14 mouse cellular contexts compared by ENCODE assay signal in genomic region chr6:6873476-6874072, GRCm38 (mm10). TPM values are rescaled to one million over a fixed set of nuclear protein-coding genes. Genes with fewer than 3 reads are reported as not detected.
A peak's percentile ranks its signal among the peaks of the same experiment; 100 is the strongest.
DNase-seq lines count a peak whose midpoint lies in the region; ATAC-seq and TF ChIP-seq lines count a peak whose summit lies in the region.
"Had no signal": no experiment of that assay in that cellular context is flagged by ENCODE, and none has a peak within 500 bp of the region (broad histone marks: within the 10 kb centered on the region; RNA-seq: fewer than 3 reads in every experiment).

No protein-coding gene starts in this region.

- WGBS in hindbrain, embryonic 11.5 days, result under 1% methylated on average over 19 of the region's 19 CpGs
- WGBS in hindbrain, embryonic 14.5 days, result under 1% methylated on average over 19 of the region's 19 CpGs
- WGBS in forebrain, embryonic 10.5 days, result under 1% methylated on average over 19 of the region's 19 CpGs
- under 1% methylated on average over 19 of the region's 19 CpGs for WGBS in limb, embryonic 14.5 days

- H3K4me2 ChIP-seq in hindbrain, embryonic 11.5 days (replicated peaks; ENCODE audit: low read depth, low read length), result no peak overlapping the region
- H3K4me2 ChIP-seq in hindbrain, embryonic 14.5 days (replicated peaks), result no peak overlapping the region
- peak overlapping the region; percentile 33; the same call in 1 of the 2 replicates for H3K4me2 ChIP-seq in limb, embryonic 14.5 days (replicated peaks; ENCODE audit: low read depth, low read length, severe bottlenecking)

- TF ChIP-seq POLR2A in limb, embryonic 14.5 days (IDR thresholded peaks at IDR 0.05; ENCODE audit: borderline replicate concordance, extremely low read depth, insufficient read depth, insufficient read length), result no peak

- H3K4me1 ChIP-seq in hindbrain, embryonic 11.5 days (replicated peaks; ENCODE audit: control insufficient read depth, insufficient read depth, low read length), result no peaks in the 10 kb centered on the region; the same call in 1 of the 2 replicates
- H3K4me1 ChIP-seq in hindbrain, embryonic 14.5 days (replicated peaks; ENCODE audit: control insufficient read depth, insufficient read depth, low read length), result no peaks in the 10 kb centered on the region
- peaks cover 23% of the 10 kb centered on the region for H3K4me1 ChIP-seq in forebrain, embryonic 10.5 days
- peaks cover 9% of the 10 kb centered on the region; the same call in 1 of the 2 replicates for H3K4me1 ChIP-seq in limb, embryonic 14.5 days (ENCODE audit: control insufficient read depth, insufficient read depth, low read length)

- H3K4me3 ChIP-seq in hindbrain, embryonic 11.5 days (ENCODE audit: low read depth, low read length), result no peak overlapping the region
- no peak overlapping the region for H3K4me3 ChIP-seq in hindbrain, embryonic 14.5 days (replicated peaks; ENCODE audit: low read length)
- peak overlapping the region; percentile 32; the same call in 1 of the 2 replicates for H3K4me3 ChIP-seq in forebrain, embryonic 10.5 days
- H3K4me3 ChIP-seq in limb, embryonic 14.5 days (replicated peaks; ENCODE audit: low read length), result peak overlapping the region; percentile 9; the same call in 1 of the 2 replicates
- H3K4me3 ChIP-seq: megakaryocyte, embryonic 14.5 days had no signal

- no peak overlapping the region for H3K9ac ChIP-seq in hindbrain, embryonic 11.5 days (ENCODE audit: low read depth, low read length)
- no peak overlapping the region for H3K9ac ChIP-seq in hindbrain, embryonic 14.5 days
- H3K9ac ChIP-seq in limb, embryonic 14.5 days (ENCODE audit: low read depth, low read length, severe bottlenecking), result no peak overlapping the region

- H3K27me3 ChIP-seq in hindbrain, embryonic 11.5 days (ENCODE audit: control insufficient read depth, insufficient read depth, low read length), result peaks cover 89% of the 10 kb centered on the region
- H3K27me3 ChIP-seq in hindbrain, embryonic 14.5 days (ENCODE audit: control insufficient read depth, insufficient read depth, low read length), result peaks cover 100% of the 10 kb centered on the region
- peaks cover 100% of the 10 kb centered on the region for H3K27me3 ChIP-seq in forebrain, embryonic 10.5 days (ENCODE audit: poor library complexity, severe bottlenecking)
- peaks cover 100% of the 10 kb centered on the region for H3K27me3 ChIP-seq in limb, embryonic 14.5 days (ENCODE audit: control insufficient read depth, insufficient read depth, low read length)

- H3K27ac ChIP-seq in hindbrain, embryonic 11.5 days (ENCODE audit: low read depth, low read length), result no peak overlapping the region
- H3K27ac ChIP-seq in hindbrain, embryonic 14.5 days, result no peak overlapping the region
- no peak overlapping the region for H3K27ac ChIP-seq in forebrain, embryonic 10.5 days
- no peak overlapping the region for H3K27ac ChIP-seq in limb, embryonic 14.5 days (replicated peaks; ENCODE audit: low read depth, low read length)

- no peak for ATAC-seq in hindbrain, embryonic 11.5 days (ENCODE audit: low FRiP score)
- no peak for ATAC-seq in hindbrain, embryonic 14.5 days (ENCODE audit: low FRiP score)
- no peak for ATAC-seq in limb, embryonic 14.5 days (ENCODE audit: low FRiP score, low read depth)

- no peaks in the 10 kb centered on the region for H3K9me3 ChIP-seq in hindbrain, embryonic 11.5 days (ENCODE audit: control insufficient read depth, low read length)
- no peaks in the 10 kb centered on the region for H3K9me3 ChIP-seq in hindbrain, embryonic 14.5 days (ENCODE audit: control insufficient read depth, low read length)
- peaks cover 4% of the 10 kb centered on the region; the same call in 1 of the 2 replicates for H3K9me3 ChIP-seq in forebrain, embryonic 10.5 days
- H3K9me3 ChIP-seq in limb, embryonic 14.5 days (ENCODE audit: control insufficient read depth, low read length), result no peaks in the 10 kb centered on the region

- DNase-seq in hindbrain, embryonic 11.5 days (ENCODE audit: low spot score), result peak; percentile 56
- no peak for DNase-seq in hindbrain, embryonic 14.5 days (ENCODE audit: low spot score)
- no peak for DNase-seq in forebrain, embryonic 10.5 days (ENCODE audit: extremely low spot score, low spot score)
- no peak for DNase-seq in limb, embryonic 14.5 days (ENCODE audit: low spot score)
- peak; percentile 26 for DNase-seq in retina, embryonic 14.5 days (ENCODE audit: low spot score)
- DNase-seq in urinary bladder, postnatal 10 days (ENCODE audit: low spot score), result no peak
- DNase-seq in spleen, postnatal 36 days (ENCODE audit: low spot score in 2 of 2), result no peak
- DNase-seq in thymus, postnatal 36 days, result no peak
- DNase-seq: B cell, adult 2 months; kidney, adult 18-20 months; lung, adult 18-20 months; spleen, adult 18-20 months had no signal

- H3K36me3 ChIP-seq in hindbrain, embryonic 11.5 days (ENCODE audit: control insufficient read depth, insufficient read depth, low read length), result no peaks in the 10 kb centered on the region
- no peaks in the 10 kb centered on the region for H3K36me3 ChIP-seq in hindbrain, embryonic 14.5 days (replicated peaks; ENCODE audit: control insufficient read depth, insufficient read depth)
- no peaks in the 10 kb centered on the region for H3K36me3 ChIP-seq in forebrain, embryonic 10.5 days (replicated peaks)
- peaks cover 5% of the 10 kb centered on the region; the same call in 1 of the 2 replicates for H3K36me3 ChIP-seq in limb, embryonic 14.5 days (ENCODE audit: control insufficient read depth, insufficient read depth, low read length)

RNA-seq across cellular contexts. Expression of gene Dlx5, which starts 8.3 kb away (rescaled TPM):
- polyA plus RNA-seq in hindbrain, embryonic 11.5 days (2014; fragmentation: Nextera tagmentation; extraction: Ambion mirVana), result 2.3 and 6.2 TPM in 2 replicates
- not detected in 2 replicates for polyA plus RNA-seq in hindbrain, embryonic 14.5 days (2014; fragmentation: Nextera tagmentation; extraction: Ambion mirVana)
- 17.5 and 18.5 TPM in 2 replicates for polyA plus RNA-seq in forebrain, embryonic 10.5 days (2016; fragmentation: Nextera tagmentation; extraction: Ambion mirVana)
- polyA plus RNA-seq in limb, embryonic 14.5 days (2012; rRNA removed), result 18.8 and 20.8 TPM in 2 replicates
- 35.1 and 35.7 TPM in 2 replicates for polyA plus RNA-seq in limb, embryonic 14.5 days (2014; fragmentation: Nextera tagmentation; extraction: Ambion mirVana)

RNA-seq across cellular contexts. Expression of gene Dlx6, which starts 10.4 kb away (rescaled TPM):
- 0.29 and 0.65 TPM in 2 replicates for polyA plus RNA-seq in hindbrain, embryonic 11.5 days (2014; fragmentation: Nextera tagmentation; extraction: Ambion mirVana)
- polyA plus RNA-seq in hindbrain, embryonic 14.5 days (2014; fragmentation: Nextera tagmentation; extraction: Ambion mirVana), result not detected in 2 replicates
- polyA plus RNA-seq in forebrain, embryonic 10.5 days (2016; fragmentation: Nextera tagmentation; extraction: Ambion mirVana), result 0.95 and 1.1 TPM in 2 replicates
- polyA plus RNA-seq in limb, embryonic 14.5 days (2012; rRNA removed), result 6.8 and 7.4 TPM in 2 replicates
- 1.00 and 1.8 TPM in 2 replicates for polyA plus RNA-seq in limb, embryonic 14.5 days (2014; fragmentation: Nextera tagmentation; extraction: Ambion mirVana)
- polyA plus RNA-seq: large intestine, adult 2 months had no signal

Comparison
In these comparisons a context has a peak if more than half of its experiments do, and no peak if none do; other contexts are left out.
1. DNase-seq: peak in hindbrain, embryonic 11.5 days (single experiment) and retina, embryonic 14.5 days (single experiment); none in hindbrain, embryonic 14.5 days (single experiment), forebrain, embryonic 10.5 days (single experiment), limb, embryonic 14.5 days (single experiment), urinary bladder, postnatal 10 days (single experiment), spleen, postnatal 36 days (0 of 2) and thymus, postnatal 36 days (0 of 2).
2. H3K4me3 ChIP-seq: peak in forebrain, embryonic 10.5 days (single experiment) and limb, embryonic 14.5 days (single experiment); none in hindbrain, embryonic 11.5 days (single experiment) and hindbrain, embryonic 14.5 days (single experiment).